Mouse (Mus musculus) kidney, adult 2 months (tissue): ENCODE measurements around the gene Ssx2ip. TPM values are rescaled to one million over a fixed set of nuclear protein-coding genes. Genes with fewer than 3 reads are reported as not detected.

ENCODE experiments used
- DNase-seq: peaks from one replicate; pipeline ENCODE4 v3.0.0; 2021
- H3K27ac ChIP-seq: fragments of 200-500 bp; 2 replicates; pipeline ENCODE4 v1.5.1; 2012; ENCODE audit warnings: low read depth, low read length, control low read depth, inconsistent platforms; ENCODE audit not compliant: insufficient read depth
- H3K27me3 ChIP-seq: fragments of 200-500 bp; replicated peaks from 2 replicates; pipeline ENCODE4 v1.6.1; 2012; ENCODE audit warnings: mild to moderate bottlenecking, moderate library complexity, low read length, inconsistent platforms; ENCODE audit not compliant: control insufficient read depth, insufficient read depth
- H3K36me3 ChIP-seq: fragments of 200-500 bp; 2 replicates; pipeline ENCODE4 v1.6.1; 2012; ENCODE audit warnings: mild to moderate bottlenecking, moderate library complexity, low read length, inconsistent platforms; ENCODE audit not compliant: control insufficient read depth, insufficient read depth
- H3K4me1 ChIP-seq: fragments of 200-500 bp; 2 replicates; pipeline ENCODE4 v1.6.1; 2011; ENCODE audit warnings: low read length; ENCODE audit not compliant: control insufficient read depth, insufficient read depth
- H3K4me3 ChIP-seq: fragments of 200-500 bp; 2 replicates; pipeline ENCODE4 v1.5.1; 2011; ENCODE audit warnings: mild to moderate bottlenecking, low read depth, low read length, control low read depth; ENCODE audit not compliant: insufficient read depth
- CTCF ChIP-seq: fragments of 200-500 bp; conservative IDR thresholded peaks from 2 replicates; pipeline ENCODE4 v1.5.1; 2011; ENCODE audit warnings: low read depth, mild to moderate bottlenecking, control low read depth, low read length, moderate library complexity, mixed read lengths; ENCODE audit not compliant: insufficient read depth, insufficient read length
- POLR2A ChIP-seq: fragments of 200-500 bp; IDR thresholded peaks from one replicate; pipeline ENCODE4 v1.6.1; 2011; ENCODE audit warnings: low read depth, low read length, control low read depth
- WGBS: fragments of 180-500 bp; shearing (Covaris S2); methylation state at CpG from one replicate; pipeline ENCODE4 v1.1.7; 2018; 5-methylcytosine and 5-hydroxymethylcytosine counted together
- polyA plus RNA-seq: library from polyadenylated mRNA; depleted of rRNA; stranded (reverse); fragments of >200 nt; gene quantifications from 2 replicates; pipeline ENCODE4 v1.2.3, GENCODE M21; 2012

Gene Ssx2ip
- polyA plus RNA-seq, 1 experiment = 8.0 TPM

- peak overlapping the region; percentile 24; the same call in 1 of the 2 replicates for H3K4me3 ChIP-seq
- DNase-seq = no peak
- H3K4me1 ChIP-seq = peaks cover 14% of the 10 kb centered on the region; the same call in 1 of the 2 replicates
- H3K27me3 ChIP-seq = no peaks in the 10 kb centered on the region
- TF ChIP-seq CTCF = no peak
- no peak for TF ChIP-seq POLR2A
- H3K27ac ChIP-seq = no peak overlapping the region
- WGBS = 83% methylated on average over 5 of the region's 5 CpGs
- H3K36me3 ChIP-seq = no peaks in the 10 kb centered on the region; the same call in 1 of the 2 replicates
These were observed 46.9 kb downstream of the Ssx2ip start for GRCm38 (mm10) chr3:146451375-146451774.

- no peaks in the 10 kb centered on the region for H3K4me1 ChIP-seq
- TF ChIP-seq POLR2A (no peak), CTCF (no peak)
- no peak overlapping the region for H3K27ac ChIP-seq
- no peak for DNase-seq
- no peaks in the 10 kb centered on the region for H3K27me3 ChIP-seq
- H3K4me3 ChIP-seq = no peak overlapping the region
- no peaks in the 10 kb centered on the region; the same call in 1 of the 2 replicates for H3K36me3 ChIP-seq
- WGBS = 58% methylated on average over 2 of the region's 2 CpGs
These were observed 58.5 kb downstream of the Ssx2ip start for GRCm38 (mm10) chr3:146462939-146463338.

GRCm38 (mm10) chr3:146469226-146469625 is 64.8 kb downstream of the Ssx2ip start:
- no peaks in the 10 kb centered on the region for H3K4me1 ChIP-seq
- DNase-seq = no peak
- no peak overlapping the region for H3K4me3 ChIP-seq
- no peak for TF ChIP-seq CTCF
- no peak for TF ChIP-seq POLR2A
- no peak overlapping the region for H3K27ac ChIP-seq
- 50% methylated on average over 2 of the region's 2 CpGs for WGBS
- H3K27me3 ChIP-seq = no peaks in the 10 kb centered on the region
- H3K36me3 ChIP-seq = no peaks in the 10 kb centered on the region

GRCm38 (mm10) chr3:146472657-146473056 is 68.2 kb downstream of the Ssx2ip start:
- no peak for DNase-seq
- H3K27ac ChIP-seq = no peak overlapping the region
- no peak for TF ChIP-seq POLR2A
- no peak for TF ChIP-seq CTCF
- WGBS = 88% methylated on average over 4 of the region's 4 CpGs
- no peaks in the 10 kb centered on the region for H3K4me1 ChIP-seq
- no peaks in the 10 kb centered on the region for H3K36me3 ChIP-seq
- no peak overlapping the region for H3K4me3 ChIP-seq
- H3K27me3 ChIP-seq = no peaks in the 10 kb centered on the region

GRCm38 (mm10) chr3:146473741-146474140 is 69.3 kb downstream of the Ssx2ip start:
- no peak for DNase-seq
- Histone ChIP-seq H3K27me3 (no peaks in the 10 kb centered on the region), H3K36me3 (no peaks in the 10 kb centered on the region), H3K4me3 (no peak overlapping the region), H3K27ac (no peak overlapping the region), H3K4me1 (no peaks in the 10 kb centered on the region)
- TF ChIP-seq POLR2A (no peak), CTCF (no peak)

- 63% methylated on average over 3 of the region's 3 CpGs for WGBS
- peak; percentile 68 for DNase-seq
- H3K4me1 ChIP-seq = no peaks in the 10 kb centered on the region
- H3K4me3 ChIP-seq = no peak overlapping the region
- H3K36me3 ChIP-seq = no peaks in the 10 kb centered on the region
- TF ChIP-seq POLR2A (no peak), CTCF (no peak)
- no peaks in the 10 kb centered on the region for H3K27me3 ChIP-seq
- H3K27ac ChIP-seq = 0 out of 2 replicates have a peak overlapping the region, but pooled peaks have one; percentile 16
These were observed 70.0 kb downstream of the Ssx2ip start for GRCm38 (mm10) chr3:146474428-146474827.

- TF ChIP-seq POLR2A (no peak), CTCF (no peak)
These were observed 77.6 kb downstream of the Ssx2ip start for GRCm38 (mm10) chr3:146482044-146482443.

More at GRCm38 (mm10) chr3:146482044-146482443, 77.6 kb downstream of the Ssx2ip start:
- no peak for DNase-seq
- Histone ChIP-seq H3K27ac (no peak overlapping the region), H3K27me3 (no peaks in the 10 kb centered on the region), H3K36me3 (no peaks in the 10 kb centered on the region), H3K4me3 (no peak overlapping the region), H3K4me1 (no peaks in the 10 kb centered on the region)
- 49% methylated on average over 2 of the region's 2 CpGs for whole genome bisulfite sequencing
